Mouse (Mus musculus) naive thymus-derived CD4-positive, alpha-beta T cell, adult 2 months (primary cell): ENCODE results near the gene Psrc1.

Experiments used
- DNase-seq: peaks from one replicate; pipeline ENCODE4 v3.0.0-alpha.2; 2011; ENCODE audit warnings: low read depth

Gene Psrc1

GRCm38 (mm10) chr3:108386186-108386585 lies 2.5 kb downstream of the Psrc1 start:
- DNase-seq: no peak

- DNase-seq: peak; percentile 98
Measured at GRCm38 (mm10) chr3:108389111-108389545, 5.5 kb downstream of the Psrc1 start.

GRCm38 (mm10) chr3:108392299-108392698 lies 8.7 kb downstream of the Psrc1 start:
- DNase-seq: no peak

DNA sequence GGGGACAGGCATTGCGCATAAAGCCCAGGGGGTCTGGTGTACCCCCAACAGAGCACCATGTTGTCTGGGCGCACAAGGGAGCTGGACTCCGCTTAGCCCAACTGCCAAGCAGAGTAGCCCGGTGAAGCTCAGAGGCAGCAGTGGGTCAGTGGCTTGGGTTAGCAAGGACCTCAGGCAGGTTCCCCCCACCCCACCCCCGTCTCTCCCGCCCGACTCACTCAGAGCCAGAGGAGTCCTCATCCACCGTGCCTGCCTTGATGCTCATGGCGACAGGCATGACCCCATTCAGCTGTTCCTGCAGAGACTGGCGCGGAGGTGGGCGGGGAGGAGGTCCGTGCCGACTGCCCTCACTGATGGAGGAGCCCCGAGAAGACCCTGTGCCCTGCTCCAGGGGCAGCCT lies 9.2 kb downstream of the Psrc1 start:
- DNase-seq: no peak

DNA sequence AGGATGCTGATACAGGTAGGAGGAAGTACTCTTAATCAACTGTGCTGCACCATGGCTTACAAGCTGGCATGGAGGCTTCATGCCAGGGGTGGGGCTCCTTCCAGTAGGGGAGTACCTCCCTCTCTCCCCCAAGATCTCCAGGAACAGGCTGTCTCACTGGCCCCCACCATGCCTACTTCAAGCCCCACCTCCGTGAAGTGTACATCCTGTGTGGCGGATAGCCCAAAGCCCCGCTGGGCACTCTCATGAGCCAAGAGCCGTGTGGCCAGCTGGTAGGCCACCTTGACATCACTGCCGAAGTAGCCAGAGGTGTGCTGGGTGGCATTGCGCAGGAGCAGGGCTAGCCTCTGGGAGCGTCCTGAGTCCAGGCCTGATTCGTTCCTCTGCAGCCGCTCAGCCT lies 14.6 kb downstream of the Psrc1 start:
- no peak for DNase-seq

DNA sequence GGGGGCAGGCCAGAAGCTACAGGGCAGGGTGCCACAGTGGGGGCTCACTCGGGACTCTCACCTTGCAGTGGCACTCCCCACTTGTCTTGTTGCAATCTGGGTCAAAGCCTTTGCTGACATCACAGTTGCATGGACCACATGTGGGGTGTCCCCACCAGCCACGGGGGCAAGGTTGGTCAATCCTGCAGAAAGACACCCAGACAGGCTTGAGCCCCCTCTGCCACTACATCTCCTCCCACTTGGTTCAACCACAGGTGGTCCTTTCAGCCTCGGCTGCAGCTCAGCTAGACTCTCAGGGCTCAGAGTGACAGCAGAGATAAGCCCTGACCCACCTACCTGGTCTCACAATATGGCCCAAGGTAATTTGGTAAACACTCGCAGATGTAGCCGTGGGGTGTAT lies 16.8 kb downstream of the Psrc1 start:
- no peak for DNase-seq

DNA sequence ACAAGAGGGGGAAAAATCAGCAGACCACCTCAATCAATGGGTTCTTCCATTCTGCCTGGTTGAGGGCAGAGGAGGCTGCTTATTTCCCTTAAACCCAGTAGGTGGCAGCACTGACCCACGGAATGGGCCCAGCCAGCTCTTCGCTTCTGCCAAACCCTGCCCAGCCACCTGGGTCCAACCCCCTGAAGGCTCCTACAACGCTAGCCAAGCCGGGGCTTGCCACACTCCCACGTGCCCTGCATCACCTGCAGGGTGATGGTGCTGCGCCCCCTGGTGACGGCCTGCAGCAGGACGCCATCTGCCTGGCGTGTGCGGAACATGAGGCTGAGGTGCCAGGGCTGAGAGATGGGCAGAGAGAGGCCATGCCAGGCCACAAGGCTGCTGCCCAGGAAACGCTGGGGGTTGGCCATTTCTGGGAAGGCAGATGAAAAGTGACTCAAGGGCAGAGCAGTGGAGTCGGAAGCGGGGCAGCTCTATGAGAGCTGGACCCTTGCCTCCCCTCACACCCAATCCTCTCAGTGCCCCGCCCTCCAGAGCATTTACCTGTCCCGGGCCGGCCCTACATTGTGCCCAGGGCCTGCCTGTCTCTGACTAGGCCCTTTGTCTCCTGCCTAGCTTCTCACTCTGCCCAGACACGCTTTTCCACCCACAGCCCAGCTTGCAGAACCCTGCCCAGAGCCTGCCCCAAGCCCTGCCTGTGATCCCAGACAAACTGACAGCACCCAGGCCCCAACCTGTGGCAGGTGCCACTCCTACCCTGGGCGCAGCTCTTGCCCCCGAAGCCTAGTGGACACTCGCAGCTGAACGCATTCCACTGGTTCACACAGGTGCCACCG lies 18.3 kb downstream of the Psrc1 start:
- peak; percentile 95 for DNase-seq

DNA sequence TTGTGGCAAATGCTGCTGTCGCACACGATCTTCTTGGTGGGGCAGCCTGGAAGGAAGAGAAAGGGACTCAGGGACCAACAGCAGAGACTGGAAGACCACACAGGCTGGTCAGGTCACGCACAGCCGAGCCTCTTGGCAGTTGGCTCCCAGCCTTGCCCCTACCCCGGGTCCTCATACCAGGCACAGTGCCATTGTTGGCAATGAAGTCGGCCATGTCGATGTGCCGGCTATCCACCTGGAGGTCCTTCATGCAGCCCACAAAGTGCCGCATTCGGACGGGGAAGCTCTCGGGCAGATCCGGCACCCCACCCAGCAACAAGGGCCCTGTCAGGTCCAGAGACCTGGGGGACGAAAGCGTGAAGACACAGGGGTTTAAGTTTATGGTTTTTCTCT lies 18.9 kb downstream of the Psrc1 start:
- no peak for DNase-seq

- DNase-seq: no peak
Measured at GRCm38 (mm10) chr3:108405536-108406305, 22.1 kb downstream of the Psrc1 start.

DNA sequence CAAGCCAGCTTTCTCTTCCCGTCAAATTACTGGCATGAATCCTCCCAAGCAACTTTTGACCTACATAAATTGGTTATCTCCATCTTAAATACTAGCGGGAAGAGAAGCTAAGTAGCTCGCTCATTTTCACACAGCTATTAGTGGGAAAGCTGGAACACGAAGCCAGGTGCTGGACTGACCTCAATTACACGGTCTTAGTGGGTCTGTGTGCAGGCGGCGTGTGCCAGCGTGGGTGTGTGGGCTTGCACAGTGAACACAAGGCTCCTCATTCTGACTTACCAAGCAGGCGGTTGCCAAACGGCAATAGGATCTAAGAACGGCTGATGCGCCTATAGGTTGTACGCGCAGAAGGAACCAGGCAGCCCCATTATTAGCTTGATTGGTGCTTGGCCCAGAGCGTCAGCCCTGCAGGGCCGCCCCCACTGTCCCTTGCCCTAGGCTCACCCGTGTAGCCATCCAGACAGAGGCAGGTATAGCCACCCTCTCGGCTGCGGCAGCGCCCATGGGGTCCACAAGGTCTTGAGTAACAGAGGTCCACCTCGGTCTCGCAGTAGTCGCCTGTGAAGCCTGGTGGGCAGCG lies 22.8 kb downstream of the Psrc1 start:
- no peak for DNase-seq

DNA sequence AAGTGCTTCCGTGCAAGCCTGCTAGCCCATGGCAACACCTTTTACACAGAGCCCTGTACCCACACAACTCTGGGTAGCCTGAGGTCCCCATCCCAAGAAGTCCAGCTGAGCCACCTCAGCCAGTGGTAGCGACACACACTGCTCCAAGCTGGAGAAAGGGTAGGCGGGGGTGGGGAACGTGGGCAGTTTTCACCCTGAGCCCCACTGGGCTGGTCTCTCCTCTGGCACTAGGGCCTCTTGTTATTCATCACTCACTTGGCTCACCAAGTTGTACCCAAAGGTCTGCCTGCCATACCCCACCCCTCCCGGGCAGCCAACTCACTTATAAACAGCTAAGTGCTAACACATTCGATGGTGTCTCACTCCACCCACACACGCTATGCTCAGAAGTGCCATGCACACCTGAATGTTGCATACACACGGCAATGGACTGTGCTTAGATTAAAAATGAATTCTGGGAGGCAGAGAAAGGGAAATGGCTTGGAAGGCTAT lies 24.9 kb downstream of the Psrc1 start:
- DNase-seq: no peak

GRCm38 (mm10) chr3:108409656-108410358 lies 26.2 kb downstream of the Psrc1 start:
- no peak for DNase-seq

DNA sequence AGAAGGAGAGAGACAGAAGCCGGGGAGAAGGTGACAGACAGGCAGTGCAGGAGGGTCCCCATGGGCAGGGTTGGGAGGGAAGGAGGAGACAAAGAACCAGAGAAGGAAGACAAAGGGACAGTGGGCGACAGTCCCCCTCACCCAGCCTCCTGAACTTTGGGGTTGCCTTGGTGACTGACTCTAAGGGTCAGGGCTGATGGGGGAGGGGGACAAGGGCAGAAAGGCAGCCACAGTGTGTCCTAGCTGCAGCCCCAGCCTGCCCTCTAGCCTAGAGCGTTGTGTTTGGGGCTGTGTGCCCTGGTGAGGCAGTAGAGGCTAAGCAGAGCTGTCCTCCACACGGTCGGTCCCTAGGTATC lies 26.7 kb downstream of the Psrc1 start:
- DNase-seq: no peak

DNA sequence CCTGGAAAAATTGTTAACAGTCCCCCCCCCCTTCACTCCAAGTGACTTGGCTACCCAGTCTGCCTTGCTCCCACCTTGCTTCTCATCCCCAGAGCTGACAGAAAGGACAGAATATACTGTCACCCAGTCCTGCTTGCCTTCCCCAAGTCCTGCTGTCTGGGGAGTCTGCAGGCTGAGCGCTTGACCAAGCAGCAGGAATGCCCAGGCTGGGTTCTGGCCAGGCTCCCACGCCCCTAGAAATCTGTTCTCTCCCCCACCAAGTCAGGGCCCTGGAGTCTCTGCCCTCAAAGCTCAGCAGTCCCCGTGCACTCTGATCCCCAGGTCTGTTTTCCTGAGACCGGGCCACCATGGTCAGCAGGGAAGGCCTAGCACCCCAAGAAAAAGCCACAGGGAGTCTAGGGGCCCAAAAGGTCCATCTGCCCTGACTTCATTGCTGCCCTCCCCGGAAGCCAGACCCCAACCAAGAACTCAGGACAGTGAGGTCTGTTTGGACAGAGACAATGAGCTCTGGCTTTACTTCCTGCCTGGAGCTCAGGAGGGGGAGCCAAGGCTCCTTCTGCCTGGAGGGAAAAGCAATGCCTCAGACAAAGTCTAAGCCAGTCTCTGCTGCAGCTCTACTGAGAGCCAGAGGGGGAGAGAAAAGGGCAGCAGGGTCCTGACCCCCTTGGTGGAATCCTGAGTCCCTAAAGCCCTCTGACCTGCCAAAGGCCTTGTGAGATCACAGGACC lies 27.6 kb downstream of the Psrc1 start:
- no peak for DNase-seq

- no peak for DNase-seq
Measured at GRCm38 (mm10) chr3:108411754-108412121, 28.1 kb downstream of the Psrc1 start.

DNA sequence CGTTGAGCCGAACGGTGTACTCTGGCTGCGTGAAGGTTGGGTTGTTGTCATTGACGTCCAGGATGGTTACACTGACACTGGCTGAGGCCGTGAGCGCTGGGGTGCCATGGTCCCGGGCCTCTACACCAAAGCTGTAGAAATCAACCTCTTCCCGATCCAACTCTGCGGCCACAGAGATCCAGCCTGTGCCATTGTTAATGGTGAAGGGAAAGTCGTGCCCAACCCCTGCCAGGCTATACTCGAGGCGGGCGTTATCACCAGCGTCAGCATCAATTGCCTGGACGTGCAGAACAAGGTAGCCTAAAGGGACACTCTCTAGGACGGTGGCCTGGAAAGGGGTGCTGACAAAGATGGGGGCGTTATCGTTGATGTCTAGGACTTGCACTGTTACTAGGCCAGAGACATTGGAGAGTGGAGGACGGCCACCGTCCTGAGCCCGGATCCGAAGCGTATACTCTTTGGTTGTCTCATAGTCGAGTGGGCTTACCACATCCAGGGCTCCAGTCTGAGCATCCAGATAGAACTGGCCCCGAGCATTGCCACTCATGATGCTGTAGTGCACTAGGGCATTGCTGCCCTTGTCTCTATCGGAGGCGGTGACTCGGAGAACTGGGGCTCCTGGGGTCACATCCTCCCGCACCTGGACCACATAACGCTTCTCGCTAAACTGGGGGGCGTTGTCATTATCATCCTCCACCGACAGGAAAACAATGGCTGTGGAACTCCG lies 30.2 kb downstream of the Psrc1 start:
- DNase-seq: no peak

DNA sequence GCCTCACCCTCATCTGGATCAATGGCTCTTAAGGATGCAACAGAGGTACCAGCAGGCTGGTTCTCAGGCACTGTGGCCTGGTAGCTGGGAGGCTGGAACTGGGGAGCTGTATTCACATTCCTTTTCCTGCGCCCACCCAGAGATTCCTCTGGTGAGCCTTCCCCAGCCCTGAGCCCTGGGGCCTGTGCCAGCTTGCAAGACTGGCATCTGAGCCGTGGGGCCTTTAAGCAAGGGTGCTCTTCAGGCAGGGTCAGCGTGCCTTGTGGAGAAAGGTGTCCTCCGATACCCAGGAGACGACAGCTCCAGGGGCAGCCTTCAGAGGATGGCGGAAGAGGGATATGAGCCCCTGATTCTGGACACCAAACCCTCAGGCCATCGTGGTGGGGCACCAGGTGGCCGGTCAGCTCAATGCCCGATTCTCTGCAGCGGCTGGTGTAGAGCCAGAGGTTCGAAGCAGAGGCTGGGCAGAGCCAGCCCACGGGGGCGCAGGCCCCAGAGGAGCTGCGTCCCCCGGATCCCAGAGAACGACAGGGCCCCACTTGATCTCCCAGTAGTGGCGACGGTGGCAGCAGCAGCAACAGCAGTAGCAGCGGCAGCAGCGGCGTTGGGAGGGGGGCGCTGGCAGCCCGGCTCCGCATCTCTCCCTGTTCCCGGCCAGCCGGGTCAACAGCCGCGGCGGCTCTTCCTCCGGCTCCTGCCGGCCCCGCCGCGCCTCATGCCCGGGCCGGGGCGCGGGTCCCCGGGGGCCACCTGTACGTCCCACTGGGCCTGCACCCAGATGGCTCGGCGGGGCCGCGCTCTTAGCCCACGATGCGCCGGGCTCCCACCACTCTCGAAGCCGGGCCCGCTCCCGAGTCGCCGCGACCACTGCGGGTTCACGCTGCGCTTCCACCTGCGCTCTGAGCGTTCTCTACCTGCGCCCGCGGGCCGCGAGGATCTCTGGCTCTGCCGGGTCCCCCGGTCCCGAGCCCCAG lies 31.5 kb downstream of the Psrc1 start, which contains the start of gene Celsr2:
Gene Celsr2, minus strand, starts transcription at position 696 of the 974 bp plus-strand sequence.
- DNase-seq: no peak

DNA sequence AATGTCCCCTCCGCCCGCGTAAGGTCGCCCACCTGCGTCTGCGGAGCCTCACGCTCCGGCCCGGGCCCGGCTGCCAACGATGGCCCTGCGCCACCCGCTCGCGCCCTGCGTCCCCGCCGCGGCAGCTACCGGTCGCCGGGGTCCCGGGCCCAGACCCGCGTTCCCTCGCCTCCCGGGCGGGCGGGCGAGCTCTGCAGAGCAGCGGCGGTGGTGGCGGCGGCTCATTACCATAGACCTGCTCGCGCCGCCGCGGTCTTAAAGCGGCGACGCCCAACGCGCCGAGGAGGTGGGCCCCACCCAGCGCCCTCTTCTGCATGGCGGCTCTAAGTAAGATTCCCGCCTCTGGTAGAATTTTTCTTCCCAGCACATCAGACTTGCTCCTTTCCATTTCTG lies 32.2 kb downstream of the Psrc1 start:
- peak; percentile 82 for DNase-seq

DNA sequence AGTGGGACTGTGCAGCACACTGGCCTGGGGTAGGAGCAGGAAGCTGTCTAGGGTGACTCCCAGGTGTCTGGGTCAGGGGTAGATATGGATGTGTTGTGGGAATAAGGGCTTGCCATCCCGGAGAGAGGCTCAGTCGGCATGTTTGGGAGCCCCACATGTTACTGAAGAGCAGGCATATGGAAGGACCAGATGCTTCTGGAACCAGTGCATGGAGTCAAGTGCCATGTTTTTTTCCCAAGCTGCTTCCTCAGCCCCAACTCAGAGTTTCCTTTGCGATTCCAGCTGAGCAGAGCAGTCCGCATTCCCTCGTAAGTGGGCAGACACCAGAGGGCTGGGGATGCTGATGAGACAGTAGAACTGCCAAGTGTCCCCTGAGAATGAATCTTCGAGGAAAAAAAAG lies 39.4 kb downstream of the Psrc1 start:
- no peak for DNase-seq
